Mouse (Mus musculus) olfactory bulb, adult 2 months (tissue): ENCODE measurements at regions not wholly inside any gene's neighbourhood (a gene's known extent, or its start where the extent isn't known, plus 50 kb on each side); places are given as distances from the start of the nearest gene placed in this dataset.

ENCODE experiments used
- H3K27ac ChIP-seq: fragments of 200-500 bp; 2 replicates; pipeline ENCODE4 v1.5.1; 2012; ENCODE audit warnings: low read depth, low read length; ENCODE audit not compliant: insufficient read depth
- H3K4me1 ChIP-seq: fragments of 200-500 bp; 2 replicates; pipeline ENCODE4 v1.6.1; 2012; ENCODE audit warnings: low read length; ENCODE audit not compliant: control insufficient read depth, insufficient read depth
- H3K4me3 ChIP-seq: fragments of 200-500 bp; 2 replicates; pipeline ENCODE4 v1.5.1; 2012; ENCODE audit warnings: mild to moderate bottlenecking, low read depth, low read length, moderate library complexity; ENCODE audit not compliant: insufficient read depth
- CTCF ChIP-seq: fragments of 200-500 bp; IDR thresholded peaks from 2 replicates; pipeline ENCODE4 v1.5.1; 2012; ENCODE audit warnings: low read depth, mild to moderate bottlenecking, low read length, moderate library complexity; ENCODE audit not compliant: insufficient read depth
- POLR2A ChIP-seq: fragments of 200-500 bp; IDR thresholded peaks from 2 replicates; pipeline ENCODE4 v1.6.1; 2012; ENCODE audit warnings: mild to moderate bottlenecking, low read depth, low read length, moderate library complexity; ENCODE audit not compliant: insufficient read depth
- WGBS: fragments of 180-500 bp; shearing (Covaris S2); methylation state at CpG from one replicate; pipeline ENCODE4 v1.1.7; 2018; 5-methylcytosine and 5-hydroxymethylcytosine counted together

DNA sequence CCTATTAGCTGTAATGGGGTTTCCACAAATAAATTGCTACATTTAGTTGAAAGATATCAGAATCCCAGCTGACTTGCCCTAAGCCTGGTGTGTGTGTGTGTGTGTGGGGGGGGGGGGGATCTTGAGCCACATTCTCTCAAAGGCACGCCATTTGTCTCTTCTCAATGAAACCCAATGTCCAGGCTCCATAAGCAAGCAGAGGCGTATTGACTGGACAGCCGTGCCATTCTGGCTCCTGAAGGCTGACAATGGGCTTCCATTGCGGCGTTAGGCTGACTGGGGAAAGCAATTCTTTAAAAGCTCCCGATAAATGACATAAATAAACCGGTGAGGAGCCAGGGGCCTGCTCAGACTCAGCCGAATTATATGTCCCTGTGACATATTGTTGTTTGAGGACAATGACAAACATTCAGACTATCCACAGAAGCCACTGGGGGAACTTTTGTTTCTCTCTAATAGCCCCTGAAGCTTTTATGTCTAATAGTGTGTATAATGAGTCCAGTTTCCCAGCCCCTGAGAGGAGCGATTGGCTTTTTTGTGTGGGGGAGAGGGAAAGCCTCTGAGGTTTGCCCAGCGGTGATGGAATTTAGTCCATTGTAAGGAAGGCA is 240.6 kb upstream of the Mphosph6 start:
- H3K4me3 ChIP-seq = no peak overlapping the region
- TF ChIP-seq POLR2A = no peak
- no peak for TF ChIP-seq CTCF
- WGBS = 61% methylated on average over 10 of the region's 10 CpGs
- H3K27ac ChIP-seq = no peak overlapping the region
- H3K4me1 ChIP-seq = no peaks in the 10 kb centered on the region

DNA sequence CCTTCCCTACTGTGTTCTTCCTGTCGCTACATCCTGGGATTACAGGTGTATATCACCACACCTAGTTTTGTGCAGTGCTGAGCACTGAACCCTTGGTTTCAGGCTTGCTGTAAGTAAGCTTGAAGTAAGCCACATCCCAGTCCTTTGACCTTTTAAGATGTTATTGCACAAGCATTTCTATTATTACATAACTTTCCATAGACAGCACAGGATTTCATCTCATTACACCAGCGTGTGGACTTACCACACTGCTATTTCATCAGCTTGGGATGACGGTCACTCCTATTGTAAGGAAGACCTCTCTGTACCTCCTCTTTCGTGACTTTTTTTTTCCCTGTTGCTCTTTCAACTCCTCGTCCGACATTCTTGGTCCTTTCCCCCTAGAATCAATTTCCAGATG is 239.5 kb upstream of the Mphosph6 start:
- Histone ChIP-seq H3K27ac (no peak overlapping the region), H3K4me3 (no peak overlapping the region), H3K4me1 (no peaks in the 10 kb centered on the region)
- no peak for TF ChIP-seq POLR2A
- no peak for TF ChIP-seq CTCF
- WGBS = 93% methylated on average over 6 of the region's 6 CpGs

DNA sequence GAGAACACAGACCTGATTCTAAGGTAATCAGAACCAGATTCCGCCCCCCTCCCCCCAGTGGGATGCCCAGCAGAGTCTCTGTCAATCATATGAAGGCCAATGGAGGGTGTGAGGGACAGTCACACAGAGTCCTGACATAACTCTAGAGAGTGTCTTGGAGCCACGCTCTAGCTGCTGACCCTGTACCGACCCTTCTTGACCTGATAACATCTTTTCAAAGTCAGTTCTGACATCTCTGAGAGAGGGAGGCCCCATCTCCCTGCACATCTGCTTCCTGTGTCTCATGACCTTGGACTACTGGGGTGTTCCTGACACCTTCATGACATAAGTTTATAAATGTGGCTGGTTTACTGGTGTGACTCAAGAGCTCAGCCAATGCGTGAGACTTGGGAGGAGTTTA is 236.1 kb upstream of the Mphosph6 start:
- Histone ChIP-seq H3K4me1 (no peaks in the 10 kb centered on the region), H3K4me3 (no peak overlapping the region), H3K27ac (no peak overlapping the region)
- TF ChIP-seq POLR2A (no peak), CTCF (no peak)
- WGBS = 95% methylated on average over 4 of the region's 4 CpGs

DNA sequence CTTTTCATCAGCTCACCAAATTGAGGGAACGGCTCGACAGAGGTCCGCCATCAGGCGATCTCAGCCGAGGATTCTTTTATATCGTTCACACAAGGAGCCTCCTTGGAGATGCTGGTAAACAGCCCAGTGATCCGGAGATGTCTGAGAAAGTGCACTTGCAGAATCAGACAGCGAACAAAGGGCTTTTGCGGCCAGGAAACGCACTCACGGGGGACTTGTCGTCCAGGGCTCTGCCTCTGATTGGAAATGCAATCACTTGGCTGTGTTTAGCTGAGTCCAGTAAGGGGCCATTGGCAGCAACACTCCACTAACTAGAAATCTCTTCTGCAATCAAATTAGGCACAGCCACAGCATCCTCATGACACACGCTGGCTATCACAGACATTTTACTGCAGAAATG is 232.3 kb upstream of the Mphosph6 start:
- WGBS = 23% methylated on average over 13 of the region's 13 CpGs
- no peak overlapping the region for H3K27ac ChIP-seq
- no peaks in the 10 kb centered on the region for H3K4me1 ChIP-seq
- no peak overlapping the region for H3K4me3 ChIP-seq
- TF ChIP-seq POLR2A (no peak), CTCF (no peak)

DNA sequence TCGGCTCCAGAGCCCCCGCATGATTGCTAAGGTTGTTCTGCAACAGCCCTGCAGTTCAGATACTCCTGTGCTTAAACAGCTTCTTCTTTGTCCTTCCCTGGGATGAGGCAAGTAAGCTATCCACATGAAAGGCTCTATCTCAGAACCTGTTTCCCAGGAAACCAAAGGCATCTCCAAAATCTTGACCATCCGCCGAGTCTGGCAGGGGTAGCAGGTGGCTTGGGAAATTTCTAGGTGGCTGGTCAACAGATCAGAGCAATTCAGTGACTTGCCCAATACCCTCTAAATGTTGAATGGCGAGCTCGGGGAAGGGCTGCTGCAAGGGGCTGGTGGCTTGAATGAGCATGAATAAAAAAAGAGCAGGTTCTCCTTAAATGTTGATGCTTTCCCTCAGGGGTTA is 229.7 kb upstream of the Mphosph6 start:
- Histone ChIP-seq H3K27ac (no peak overlapping the region), H3K4me3 (no peak overlapping the region), H3K4me1 (no peaks in the 10 kb centered on the region)
- no peak for TF ChIP-seq CTCF
- TF ChIP-seq POLR2A = no peak
- WGBS = 53% methylated on average over 6 of the region's 6 CpGs

DNA sequence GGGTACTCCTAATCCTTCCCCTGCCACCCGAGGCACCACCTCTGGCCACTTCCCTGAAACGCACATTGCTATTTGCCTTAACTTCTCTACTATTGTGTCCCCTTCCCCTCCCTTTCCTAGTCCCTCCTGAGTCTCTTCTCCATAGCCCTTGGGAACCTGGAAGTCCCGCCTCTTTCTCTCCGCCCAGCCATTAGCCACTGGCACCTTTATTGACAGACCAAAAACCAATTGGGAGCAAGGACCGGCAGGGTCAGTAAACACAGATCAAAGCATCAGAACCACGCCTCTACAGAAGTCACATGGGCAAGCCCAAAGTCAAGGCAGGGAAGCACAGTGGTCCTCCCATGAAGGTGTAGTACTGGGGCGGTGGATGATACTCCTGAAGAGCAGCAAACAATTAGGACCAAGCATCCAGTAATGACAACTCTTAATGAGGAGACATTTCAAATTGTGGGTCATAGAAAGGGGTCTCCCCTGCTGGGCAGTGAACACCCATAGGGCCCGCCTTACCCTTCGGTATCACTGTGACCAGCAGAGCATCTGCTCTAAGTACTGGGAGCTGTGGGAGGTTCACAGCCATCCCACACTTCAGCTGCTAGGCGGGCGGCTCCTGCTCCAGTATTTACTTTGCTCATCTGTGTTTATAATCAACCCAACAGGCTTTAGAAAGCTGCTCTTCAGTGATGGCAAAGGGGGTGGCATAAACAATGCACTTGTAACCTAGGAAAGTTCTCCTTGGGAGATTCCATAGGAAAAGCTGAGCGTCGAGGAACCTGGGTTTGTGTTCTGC is 226.5 kb upstream of the Mphosph6 start:
- H3K27ac ChIP-seq = no peak overlapping the region

DNA sequence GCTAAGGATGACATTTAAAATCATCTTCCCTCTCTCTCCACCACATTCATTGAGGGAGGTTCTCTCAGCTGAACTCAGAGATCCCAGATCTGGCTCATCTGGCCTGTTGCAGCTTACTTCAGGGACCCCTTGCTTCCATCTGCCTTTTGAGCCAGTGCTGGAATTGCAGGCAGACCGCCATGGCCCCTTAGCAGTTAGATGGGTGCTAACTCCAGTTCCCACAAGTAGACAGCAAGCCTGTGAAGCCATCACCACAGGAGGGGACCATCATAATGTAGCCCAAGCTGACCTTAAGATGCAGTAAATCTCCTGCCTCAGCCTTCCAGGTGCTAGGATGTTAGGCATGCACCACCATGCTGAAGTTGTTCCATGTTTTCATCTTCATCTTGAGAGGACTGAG is 221.7 kb upstream of the Mphosph6 start:
- H3K4me1 ChIP-seq = no peaks in the 10 kb centered on the region
- H3K27ac ChIP-seq = no peak overlapping the region
- TF ChIP-seq CTCF = no peak
- TF ChIP-seq POLR2A = no peak
- 96% methylated on average over 1 of the region's 1 CpGs for WGBS
- H3K4me3 ChIP-seq = no peak overlapping the region

More for the DNA sequence above, 226.5 kb upstream of the Mphosph6 start:
- 81% methylated on average over 13 of the region's 13 CpGs for WGBS
- no peak overlapping the region for H3K4me3 ChIP-seq
- H3K4me1 ChIP-seq = no peaks in the 10 kb centered on the region
- TF ChIP-seq POLR2A = no peak
- no peak for TF ChIP-seq CTCF

DNA sequence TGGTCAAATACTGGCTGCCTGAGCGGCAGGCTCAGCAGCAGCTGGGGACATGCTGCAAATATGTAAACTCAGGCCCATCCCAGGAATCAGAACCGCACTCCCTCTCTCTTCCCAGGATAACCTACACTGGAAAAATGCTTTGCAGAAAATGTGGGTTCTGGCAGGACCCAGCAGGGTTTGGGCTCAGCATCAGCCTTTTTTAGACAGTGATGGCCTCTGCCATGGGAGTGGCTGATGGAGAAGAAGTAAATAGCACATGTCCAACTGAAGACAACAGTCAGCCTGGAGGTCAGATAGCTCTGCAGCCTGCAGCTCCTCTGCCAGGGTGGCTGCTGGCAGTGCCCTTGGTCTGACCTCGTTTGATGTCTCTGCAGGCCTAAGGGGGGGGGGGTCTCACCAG is 220.2 kb upstream of the Mphosph6 start:
- H3K4me1 ChIP-seq = peaks cover 3% of the 10 kb centered on the region; the same call in 1 of the 2 replicates
- no peak overlapping the region for H3K27ac ChIP-seq
- WGBS = 89% methylated on average over 3 of the region's 3 CpGs
- no peak overlapping the region for H3K4me3 ChIP-seq
- no peak for TF ChIP-seq CTCF
- TF ChIP-seq POLR2A = no peak

DNA sequence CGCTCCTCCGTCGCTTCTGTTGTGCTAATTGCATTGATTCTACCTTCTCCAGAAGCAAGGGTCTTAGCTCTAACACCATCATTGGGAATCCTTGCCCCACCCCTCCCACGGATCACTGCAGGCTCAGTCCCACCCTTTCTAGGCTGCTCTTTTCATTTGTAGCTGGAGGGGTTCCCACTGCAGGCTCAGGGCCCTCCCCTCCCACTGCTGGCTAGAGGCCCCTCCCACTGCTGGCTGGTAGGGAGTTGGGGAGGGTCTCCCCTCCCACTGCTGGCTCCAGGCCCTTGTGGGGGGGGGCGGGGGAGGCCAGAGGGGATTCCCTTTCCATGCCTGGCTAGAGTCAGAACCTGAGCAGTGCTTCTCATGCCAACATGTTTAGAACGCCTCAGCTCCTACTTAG is 215.5 kb upstream of the Mphosph6 start:
- 28% methylated on average over 6 of the region's 6 CpGs for WGBS
- H3K4me1 ChIP-seq = peaks cover 3% of the 10 kb centered on the region; the same call in 1 of the 2 replicates
- no peak for TF ChIP-seq CTCF
- no peak overlapping the region for H3K4me3 ChIP-seq
- no peak overlapping the region for H3K27ac ChIP-seq
